Mouse (Mus musculus) liver, postnatal 0 days (tissue): ENCODE data around the gene Serpina1c.

Experiments used
- CTCF ChIP-seq: sonication (generic); IDR thresholded peaks from 2 replicates; pipeline ENCODE4 v1.5.1; 2016; ENCODE audit warnings: antibody characterized with exemption, low read depth
- EP300 ChIP-seq: IDR thresholded peaks from 2 replicates; pipeline ENCODE4 v1.6.1; 2016; ENCODE audit warnings: antibody characterized with exemption, low read depth, mild to moderate bottlenecking

GRCm38 (mm10) chr12:103860976-103861375, 43.7 kb downstream of the Serpina1c start:
- no peak for TF ChIP-seq CTCF
- no peak for TF ChIP-seq EP300
